Mouse (Mus musculus) brain, embryonic 14.5 days (tissue): ENCODE measurements at regions not wholly inside any gene's neighbourhood (a gene's known extent, or its start where the extent isn't known, plus 50 kb on each side); places are given as distances from the start of the nearest gene placed in this dataset.
"Not testable (repeated sequence)": the region's sequence is repeated elsewhere in the genome, so short reads cannot be mapped to it uniquely, and the experiment has no call there.

Experiments used
- DNase-seq: peaks from one replicate; pipeline ENCODE4 v3.0.0-alpha.2; 2011; ENCODE audit warnings: low read depth
- CTCF ChIP-seq: fragments of 200-500 bp; IDR thresholded peaks from 2 replicates; pipeline ENCODE4 v1.5.1; 2012; ENCODE audit warnings: inconsistent platforms, mild to moderate bottlenecking, moderate library complexity, borderline replicate concordance; ENCODE audit not compliant: insufficient read depth, insufficient read length; ENCODE audit errors: extremely low read depth
- POLR2A ChIP-seq: fragments of 200-500 bp; IDR thresholded peaks from 2 replicates; pipeline ENCODE4 v1.6.1; 2012; ENCODE audit warnings: mild to moderate bottlenecking, inconsistent platforms, borderline replicate concordance; ENCODE audit not compliant: poor library complexity, insufficient read depth, insufficient read length, severe bottlenecking; ENCODE audit errors: extremely low read depth

- not testable (repeated sequence) for DNase-seq
These were observed 138.4 kb upstream of the Samt2 start for GRCm38 (mm10) chrX:154717526-154717925.

GRCm38 (mm10) chrX:154713641-154714255 lies 134.6 kb upstream of the Samt2 start:
- DNase-seq = peak; percentile 7
- TF ChIP-seq CTCF (no peak), POLR2A (no peak)

- not testable (repeated sequence) for DNase-seq
These were observed 133.4 kb upstream of the Samt2 start for GRCm38 (mm10) chrX:154712576-154712975.

DNA sequence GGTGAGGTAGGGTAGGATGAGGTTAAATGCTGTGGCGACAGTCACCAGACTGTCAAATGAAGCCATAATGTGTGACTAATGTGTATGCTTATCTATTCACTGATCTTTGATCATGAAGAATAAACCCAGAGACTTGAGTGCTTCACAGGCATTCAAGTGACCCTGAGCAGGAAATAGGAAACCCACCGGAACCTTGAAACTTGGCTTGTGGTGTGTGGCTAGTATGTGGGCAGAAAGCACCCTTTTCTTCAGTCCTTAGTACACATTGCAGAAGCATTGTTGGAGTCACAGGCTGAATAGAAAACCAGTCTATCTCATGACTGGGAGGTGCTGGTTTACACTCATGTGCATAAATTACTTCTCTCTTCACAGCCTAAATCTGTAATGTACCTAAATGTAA lies 91.4 kb upstream of the Samt2 start:
- not testable (repeated sequence) for DNase-seq
